Mouse (Mus musculus): ENCODE measurements at regions not wholly inside any gene's neighbourhood (a gene's known extent, or its start where the extent isn't known, plus 50 kb on each side); places are given as distances from the start of the nearest gene placed in this dataset.
A peak's percentile ranks its signal among the peaks of the same experiment; 100 is the strongest.

DNA sequence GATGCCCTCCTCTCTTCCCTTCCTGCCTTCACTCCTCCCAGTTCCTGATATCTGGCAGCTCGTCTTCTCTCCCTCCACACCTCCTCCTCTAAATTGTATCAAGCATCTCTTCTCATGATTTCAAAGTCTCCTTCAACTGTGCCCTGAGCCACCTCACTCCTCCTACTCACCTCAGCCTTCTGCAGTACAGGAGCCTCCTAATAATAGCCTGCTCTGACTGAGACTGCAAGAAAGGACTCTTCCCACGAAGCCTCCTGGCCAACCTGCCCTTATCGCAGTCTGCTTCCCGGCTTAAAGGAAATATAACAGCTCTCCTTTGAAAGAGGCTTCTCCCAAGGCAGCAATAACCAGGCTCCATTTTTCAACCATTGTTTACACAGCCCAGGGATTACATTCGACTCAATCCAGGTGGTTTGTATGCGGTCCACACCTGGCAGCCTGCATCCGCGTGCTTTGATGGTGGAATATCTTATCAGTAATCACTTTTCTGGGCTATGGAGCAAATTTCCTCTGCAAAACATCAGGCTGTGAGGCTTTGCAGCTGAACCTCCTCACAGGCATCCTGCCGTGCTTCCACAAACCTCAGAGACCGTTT lies 254.9 kb upstream of the Cdh5 start:
- Histone ChIP-seq H3K4me2 (ENCODE audit: low read depth, low read length) (no peak overlapping the region), H3K27ac (ENCODE audit: low read depth) (no peak overlapping the region), H3K9me3 (replicated peaks; ENCODE audit: control insufficient read depth, low read length) (no peaks in the 10 kb centered on the region), H3K9ac (replicated peaks; ENCODE audit: low read depth, low read length) (no peak overlapping the region), H3K36me3 (replicated peaks; ENCODE audit: control insufficient read depth, insufficient read depth, low read length) (no peaks in the 10 kb centered on the region), H3K4me1 (ENCODE audit: control insufficient read depth, insufficient read depth) (no peaks in the 10 kb centered on the region), H3K4me3 (ENCODE audit: low read depth, low read length) (no peak overlapping the region), H3K27me3 (ENCODE audit: control insufficient read depth, insufficient read depth, low read length) (no peaks in the 10 kb centered on the region)
- no peak for DNase-seq (ENCODE audit: low spot score)
- ATAC-seq (ENCODE audit: insufficient read depth, low read depth) = no peak
- WGBS = 32% methylated on average over 10 of the region's 10 CpGs
- TF ChIP-seq CTCF (IDR thresholded peaks at IDR 0.05; ENCODE audit: low read depth) = no peak
- TF ChIP-seq EP300 (IDR thresholded peaks at IDR 0.05; ENCODE audit: low read depth) = no peak

DNA sequence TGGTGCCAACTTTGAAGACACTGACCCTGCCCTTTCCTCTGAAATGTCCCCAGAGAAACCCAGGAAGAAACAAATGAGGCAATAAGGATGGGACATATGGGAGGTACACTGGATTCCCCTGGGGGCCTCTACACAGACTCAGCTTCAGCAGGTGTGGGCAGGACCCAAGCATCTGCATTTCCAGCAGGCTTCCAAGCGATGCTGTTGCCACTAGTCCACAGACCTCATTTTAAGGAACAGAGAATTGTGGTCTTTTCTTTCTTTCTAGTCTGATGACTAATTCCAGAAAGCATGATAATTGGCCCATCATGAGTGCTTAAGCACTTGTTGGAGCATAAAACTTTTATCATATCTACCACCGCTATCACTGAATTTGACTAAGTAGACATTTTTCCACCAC lies 251.6 kb upstream of the Cdh5 start:
- DNase-seq (ENCODE audit: low spot score) (no peak), ATAC-seq (ENCODE audit: insufficient read depth, low read depth) (no peak)
- H3K4me1 ChIP-seq (ENCODE audit: control insufficient read depth, insufficient read depth) = no peaks in the 10 kb centered on the region; the same call in 1 of the 2 replicates
- no peaks in the 10 kb centered on the region for H3K27me3 ChIP-seq (ENCODE audit: control insufficient read depth, insufficient read depth, low read length)
- no peak overlapping the region for H3K4me2 ChIP-seq (ENCODE audit: low read depth, low read length)
- H3K36me3 ChIP-seq (replicated peaks; ENCODE audit: control insufficient read depth, insufficient read depth, low read length) = no peaks in the 10 kb centered on the region
- no peak overlapping the region for H3K4me3 ChIP-seq (ENCODE audit: low read depth, low read length)
- no peak for TF ChIP-seq CTCF (IDR thresholded peaks at IDR 0.05; ENCODE audit: low read depth)
- no peak for TF ChIP-seq EP300 (IDR thresholded peaks at IDR 0.05; ENCODE audit: low read depth)
- no peak overlapping the region for H3K27ac ChIP-seq (ENCODE audit: low read depth)
- WGBS = 93% methylated on average over 2 of the region's 2 CpGs
- no peak overlapping the region for H3K9ac ChIP-seq (replicated peaks; ENCODE audit: low read depth, low read length)
- no peaks in the 10 kb centered on the region for H3K9me3 ChIP-seq (replicated peaks; ENCODE audit: control insufficient read depth, low read length)

DNA sequence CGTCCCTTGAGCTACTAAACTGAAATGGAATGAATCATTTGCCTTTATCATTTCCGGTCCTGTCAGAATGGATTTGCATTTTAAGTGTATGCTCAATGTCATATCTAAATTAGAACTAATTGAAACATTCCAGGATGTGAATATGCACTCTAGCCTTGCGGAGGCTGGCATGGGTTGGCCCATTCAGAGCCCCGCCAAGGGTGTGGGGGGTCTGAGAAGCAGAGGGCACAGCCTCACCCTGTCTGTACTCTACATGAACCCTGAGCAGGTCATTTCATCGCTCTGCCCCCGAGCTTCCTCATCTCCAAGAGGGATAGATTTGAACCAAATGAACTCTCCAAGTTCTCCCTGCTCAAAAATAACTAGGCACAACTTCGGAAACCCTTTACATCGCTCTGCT lies 250.1 kb upstream of the Cdh5 start:
- DNase-seq (ENCODE audit: low spot score) (no peak), ATAC-seq (ENCODE audit: insufficient read depth, low read depth) (no peak)
- no peak overlapping the region for H3K9ac ChIP-seq (replicated peaks; ENCODE audit: low read depth, low read length)
- no peak overlapping the region for H3K4me2 ChIP-seq (ENCODE audit: low read depth, low read length)
- no peaks in the 10 kb centered on the region for H3K9me3 ChIP-seq (replicated peaks; ENCODE audit: control insufficient read depth, low read length)
- no peak overlapping the region for H3K27ac ChIP-seq (ENCODE audit: low read depth)
- H3K27me3 ChIP-seq (ENCODE audit: control insufficient read depth, insufficient read depth, low read length) = no peaks in the 10 kb centered on the region
- no peaks in the 10 kb centered on the region for H3K36me3 ChIP-seq (replicated peaks; ENCODE audit: control insufficient read depth, insufficient read depth, low read length)
- TF ChIP-seq CTCF (IDR thresholded peaks at IDR 0.05; ENCODE audit: low read depth) (no peak), EP300 (IDR thresholded peaks at IDR 0.05; ENCODE audit: low read depth) (no peak)
- H3K4me3 ChIP-seq (ENCODE audit: low read depth, low read length) = no peak overlapping the region
- H3K4me1 ChIP-seq (ENCODE audit: control insufficient read depth, insufficient read depth) = no peaks in the 10 kb centered on the region; the same call in 1 of the 2 replicates
- WGBS = 66% methylated on average over 8 of the region's 8 CpGs

DNA sequence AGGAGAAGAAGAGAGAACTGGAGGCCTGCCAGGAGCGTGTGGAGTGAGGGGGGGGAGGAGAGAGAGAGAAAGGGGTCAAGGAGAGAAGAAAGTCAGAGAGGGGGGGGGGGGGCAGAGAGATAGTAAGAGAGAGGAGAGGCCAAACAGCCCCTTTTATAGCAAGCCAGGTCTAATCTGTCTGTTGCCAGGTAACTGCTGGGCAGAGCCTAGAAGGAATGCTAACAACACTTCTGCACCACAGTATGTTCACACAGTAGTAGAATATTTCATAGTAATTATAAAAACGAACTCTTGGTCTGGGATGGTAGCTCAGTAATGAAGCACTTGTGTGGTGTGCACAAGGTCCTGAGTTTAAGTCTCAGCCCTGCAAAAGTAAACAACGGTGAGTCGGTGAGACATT lies 248.4 kb upstream of the Cdh5 start:
- ATAC-seq (ENCODE audit: insufficient read depth, low read depth) (peak; percentile 64), DNase-seq (ENCODE audit: low spot score) (no peak)
- no peak overlapping the region for H3K4me3 ChIP-seq (ENCODE audit: low read depth, low read length)
- 48% methylated on average over 4 of the region's 4 CpGs for WGBS
- H3K36me3 ChIP-seq (replicated peaks; ENCODE audit: control insufficient read depth, insufficient read depth, low read length) = no peaks in the 10 kb centered on the region
- no peaks in the 10 kb centered on the region; the same call in 1 of the 2 replicates for H3K4me1 ChIP-seq (ENCODE audit: control insufficient read depth, insufficient read depth)
- TF ChIP-seq EP300 (IDR thresholded peaks at IDR 0.05; ENCODE audit: low read depth) = no peak
- TF ChIP-seq CTCF (IDR thresholded peaks at IDR 0.05; ENCODE audit: low read depth) = no peak
- H3K4me2 ChIP-seq (ENCODE audit: low read depth, low read length) = no peak overlapping the region
- H3K27ac ChIP-seq (ENCODE audit: low read depth) = no peak overlapping the region
- no peak overlapping the region for H3K9ac ChIP-seq (replicated peaks; ENCODE audit: low read depth, low read length)
- no peaks in the 10 kb centered on the region for H3K9me3 ChIP-seq (replicated peaks; ENCODE audit: control insufficient read depth, low read length)
- no peaks in the 10 kb centered on the region for H3K27me3 ChIP-seq (ENCODE audit: control insufficient read depth, insufficient read depth, low read length)

DNA sequence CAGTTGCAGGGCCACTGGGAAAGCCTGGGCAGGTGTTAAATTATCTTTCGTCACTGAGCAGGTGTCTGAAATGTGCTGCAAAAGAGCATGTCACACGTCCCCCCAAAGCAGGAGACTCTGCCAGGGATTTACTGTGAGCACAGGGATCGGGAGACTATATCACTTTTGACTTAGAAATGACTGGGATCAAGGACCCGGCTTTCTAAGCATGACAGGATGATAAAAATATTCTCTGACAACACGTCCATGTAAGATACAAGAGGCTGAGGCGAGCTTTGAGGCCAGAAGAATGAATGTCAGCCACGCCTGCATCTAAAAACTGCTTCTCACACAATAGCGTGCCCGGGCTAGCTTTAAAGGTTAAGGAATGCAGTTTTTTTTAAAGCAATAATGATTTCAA lies 246.1 kb upstream of the Cdh5 start:
- H3K9me3 ChIP-seq (replicated peaks; ENCODE audit: control insufficient read depth, low read length) = no peaks in the 10 kb centered on the region
- ATAC-seq (ENCODE audit: insufficient read depth, low read depth) = 0 out of 2 replicates have a peak, but pooled peaks have one; percentile 36
- no peak overlapping the region for H3K4me2 ChIP-seq (ENCODE audit: low read depth, low read length)
- DNase-seq (ENCODE audit: low spot score) = peak; percentile 20
- no peaks in the 10 kb centered on the region for H3K36me3 ChIP-seq (replicated peaks; ENCODE audit: control insufficient read depth, insufficient read depth, low read length)
- no peaks in the 10 kb centered on the region for H3K27me3 ChIP-seq (ENCODE audit: control insufficient read depth, insufficient read depth, low read length)
- TF ChIP-seq EP300 (IDR thresholded peaks at IDR 0.05; ENCODE audit: low read depth) (no peak), CTCF (IDR thresholded peaks at IDR 0.05; ENCODE audit: low read depth) (no peak)
- H3K4me1 ChIP-seq (ENCODE audit: control insufficient read depth, insufficient read depth) = no peaks in the 10 kb centered on the region; the same call in 1 of the 2 replicates
- H3K9ac ChIP-seq (replicated peaks; ENCODE audit: low read depth, low read length) = no peak overlapping the region
- H3K4me3 ChIP-seq (ENCODE audit: low read depth, low read length) = no peak overlapping the region
- no peak overlapping the region for H3K27ac ChIP-seq (ENCODE audit: low read depth)
- 30% methylated on average over 9 of the region's 9 CpGs for WGBS

DNA sequence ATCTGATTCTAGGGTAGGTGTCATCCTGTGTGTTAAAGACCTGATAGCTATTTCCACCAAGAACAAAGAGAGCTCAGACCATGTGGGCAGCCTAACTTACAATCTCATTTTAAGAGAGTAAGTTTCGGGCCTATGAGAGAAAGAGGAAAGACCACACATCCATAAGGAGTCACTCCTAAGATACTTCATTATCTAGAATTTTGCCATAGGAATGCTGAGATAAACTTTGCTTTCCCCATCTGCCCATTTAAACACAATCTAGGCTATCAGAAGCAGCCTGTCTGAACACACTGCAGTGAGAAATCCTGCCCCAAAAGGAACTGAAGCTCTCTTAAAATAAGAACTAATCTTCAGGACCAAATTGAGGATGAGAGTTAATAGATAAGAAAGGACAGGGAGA lies 242.3 kb upstream of the Cdh5 start:
- H3K4me1 ChIP-seq (ENCODE audit: control insufficient read depth, insufficient read depth) = no peaks in the 10 kb centered on the region
- no peak overlapping the region for H3K4me3 ChIP-seq (ENCODE audit: low read depth, low read length)
- H3K9me3 ChIP-seq (replicated peaks; ENCODE audit: control insufficient read depth, low read length) = no peaks in the 10 kb centered on the region
- no peak overlapping the region for H3K9ac ChIP-seq (replicated peaks; ENCODE audit: low read depth, low read length)
- H3K27ac ChIP-seq (ENCODE audit: low read depth) = no peak overlapping the region
- H3K27me3 ChIP-seq (ENCODE audit: control insufficient read depth, insufficient read depth, low read length) = no peaks in the 10 kb centered on the region
- DNase-seq (ENCODE audit: low spot score) (no peak), ATAC-seq (ENCODE audit: insufficient read depth, low read depth) (no peak)
- 83% methylated on average over 1 of the region's 1 CpGs for WGBS
- TF ChIP-seq CTCF (IDR thresholded peaks at IDR 0.05; ENCODE audit: low read depth) (no peak), EP300 (IDR thresholded peaks at IDR 0.05; ENCODE audit: low read depth) (no peak)
- no peak overlapping the region for H3K4me2 ChIP-seq (ENCODE audit: low read depth, low read length)
- no peaks in the 10 kb centered on the region for H3K36me3 ChIP-seq (replicated peaks; ENCODE audit: control insufficient read depth, insufficient read depth, low read length)
